Mouse (Mus musculus) forebrain, embryonic 13.5 days (tissue): Measurements from ENCODE around the gene Dmxl2. TPM values are rescaled to one million over a fixed set of nuclear protein-coding genes. Genes with fewer than 3 reads are reported as not detected.

Source experiments
- ATAC-seq: fragments of 200-750 bp; cut with Nextera tagmentation; 2 replicates; pipeline ENCODE4 v1.8.0; 2017
- H3K27ac ChIP-seq: fragments of 300-500 bp; sonication (generic); 2 replicates; pipeline ENCODE4 v1.5.1; 2015; ENCODE audit warnings: inconsistent platforms, mild to moderate bottlenecking, moderate library complexity
- H3K27me3 ChIP-seq: fragments of 300-500 bp; sonication (generic); 2 replicates; pipeline ENCODE4 v1.6.1; 2015; ENCODE audit warnings: mild to moderate bottlenecking, inconsistent platforms
- H3K36me3 ChIP-seq: fragments of 300-500 bp; sonication (generic); 2 replicates; pipeline ENCODE4 v1.6.1; 2015; ENCODE audit warnings: mild to moderate bottlenecking, inconsistent platforms; ENCODE audit not compliant: poor library complexity, severe bottlenecking
- H3K4me1 ChIP-seq: fragments of 300-500 bp; sonication (generic); 2 replicates; pipeline ENCODE4 v1.6.1; 2015; ENCODE audit warnings: inconsistent platforms
- H3K4me2 ChIP-seq: fragments of 300-500 bp; sonication (generic); 2 replicates; pipeline ENCODE4 v1.6.1; 2015; ENCODE audit warnings: inconsistent platforms, mild to moderate bottlenecking, moderate library complexity
- H3K4me3 ChIP-seq: fragments of 300-500 bp; sonication (generic); 2 replicates; pipeline ENCODE4 v1.5.1; 2015; ENCODE audit warnings: mild to moderate bottlenecking, inconsistent platforms
- H3K9ac ChIP-seq: fragments of 300-500 bp; sonication (generic); 2 replicates; pipeline ENCODE4 v1.6.1; 2015; ENCODE audit warnings: mild to moderate bottlenecking, inconsistent platforms
- H3K9me3 ChIP-seq: fragments of 300-500 bp; sonication (generic); replicated peaks from 2 replicates; pipeline ENCODE4 v1.6.1; 2016; ENCODE audit warnings: inconsistent platforms
- WGBS: fragments of 180-500 bp; shearing (Covaris S2); methylation state at CpG from one replicate; pipeline ENCODE4 v1.1.7; 2015; 5-methylcytosine and 5-hydroxymethylcytosine counted together
- polyA plus RNA-seq: library from polyadenylated mRNA; unstranded; fragments of >200 nt; fragmentation: Nextera tagmentation; extraction: Ambion mirVana; gene quantifications from 2 replicates; pipeline ENCODE4 v1.2.1, GENCODE M21; 2015

Dmxl2 gene
- polyA plus RNA-seq = 29.1 and 30.0 TPM in 2 replicates

DNA sequence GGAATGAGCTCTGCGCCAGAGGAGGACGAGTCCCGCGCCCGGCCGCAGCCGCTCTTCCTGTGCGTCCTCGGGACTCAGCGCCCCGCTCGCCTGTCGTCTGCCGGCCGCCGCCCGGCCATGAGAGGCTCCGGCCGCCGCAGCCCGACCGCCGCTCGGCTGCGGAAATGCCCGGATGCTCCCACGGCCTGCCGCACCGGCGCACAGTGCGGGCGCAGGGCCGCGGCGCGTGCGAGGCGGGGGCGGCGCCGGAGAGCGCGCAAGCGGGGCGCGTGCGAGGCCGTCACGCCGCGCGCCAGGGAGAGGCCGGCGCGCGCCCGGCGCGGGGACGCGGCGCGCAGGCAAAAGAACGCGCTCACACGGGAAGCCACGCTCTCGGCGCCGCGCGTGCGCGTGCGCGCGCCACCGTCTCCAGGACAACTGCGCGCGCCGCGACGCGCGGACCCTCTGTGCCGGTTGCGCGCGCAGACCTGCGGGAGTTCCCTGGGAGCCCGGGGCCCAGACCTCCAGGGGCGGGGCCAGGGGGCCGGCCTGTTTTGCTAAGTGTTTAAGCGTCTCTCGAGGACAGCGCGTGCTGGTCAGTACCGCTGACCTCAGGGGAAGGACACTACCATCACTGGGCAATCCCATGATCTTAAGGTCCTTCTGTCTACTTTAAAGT lies at the start of gene Dmxl2:
Dmxl2 (minus strand) TSS at position 174 of the 658 bp plus-strand sequence.
- H3K4me2 ChIP-seq = peak within 1 kb of the TSS; percentile 77
- H3K27ac ChIP-seq = peak within 1 kb of the TSS; percentile 86
- peak within 1 kb of the TSS; percentile 88 for H3K9ac ChIP-seq
- peak; percentile 95 for ATAC-seq
- peaks cover 28% of the 10 kb centered on the region for H3K4me1 ChIP-seq
- 1% methylated on average over 76 of the region's 99 CpGs for WGBS
- H3K27me3 ChIP-seq = peaks cover 6% of the 10 kb centered on the region; the same call in 1 of the 2 replicates
- H3K9me3 ChIP-seq = no peaks in the 10 kb centered on the region
- no peaks in the 10 kb centered on the region for H3K36me3 ChIP-seq
- H3K4me3 ChIP-seq = peak within 1 kb of the TSS; percentile 86

DNA sequence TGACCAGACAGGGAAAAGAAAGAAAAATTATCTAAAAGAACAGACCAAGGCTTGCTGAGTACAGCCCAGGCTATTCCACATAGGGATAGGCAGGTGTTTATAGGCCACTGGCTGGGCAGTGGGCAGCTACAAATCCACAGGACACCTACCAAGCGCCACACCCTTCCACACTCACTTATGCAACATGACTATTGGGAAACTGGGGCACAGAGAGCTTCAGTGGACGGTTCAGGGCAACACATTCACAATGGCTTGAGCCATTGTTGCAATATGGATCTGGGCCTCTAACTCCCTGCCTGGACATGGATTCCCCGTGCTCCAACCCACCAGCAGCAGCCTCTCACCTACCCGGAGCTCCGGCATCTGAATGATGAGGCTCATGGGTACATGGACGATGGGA lies 48.0 kb upstream of the Dmxl2 start:
- Histone ChIP-seq H3K9me3 (no peaks in the 10 kb centered on the region), H3K36me3 (no peaks in the 10 kb centered on the region), H3K9ac (no peak overlapping the region), H3K27ac (no peak overlapping the region), H3K27me3 (no peaks in the 10 kb centered on the region), H3K4me1 (no peaks in the 10 kb centered on the region), H3K4me3 (no peak overlapping the region), H3K4me2 (no peak overlapping the region)
- 94% methylated on average over 6 of the region's 6 CpGs for WGBS
- no peak for ATAC-seq

- no peak overlapping the region for H3K4me3 ChIP-seq
- no peak overlapping the region for H3K27ac ChIP-seq
- no peak overlapping the region for H3K9ac ChIP-seq
- H3K27me3 ChIP-seq = no peaks in the 10 kb centered on the region
- WGBS = 12% methylated on average over 5 of the region's 5 CpGs
- H3K4me2 ChIP-seq = no peak overlapping the region
- 0 out of 2 replicates have a peak, but pooled peaks have one; percentile 24 for ATAC-seq
- H3K9me3 ChIP-seq = no peaks in the 10 kb centered on the region
- no peaks in the 10 kb centered on the region for H3K4me1 ChIP-seq
- H3K36me3 ChIP-seq = no peaks in the 10 kb centered on the region
These were observed 46.1 kb upstream of the Dmxl2 start for GRCm38 (mm10) chr9:54547536-54547935.

DNA sequence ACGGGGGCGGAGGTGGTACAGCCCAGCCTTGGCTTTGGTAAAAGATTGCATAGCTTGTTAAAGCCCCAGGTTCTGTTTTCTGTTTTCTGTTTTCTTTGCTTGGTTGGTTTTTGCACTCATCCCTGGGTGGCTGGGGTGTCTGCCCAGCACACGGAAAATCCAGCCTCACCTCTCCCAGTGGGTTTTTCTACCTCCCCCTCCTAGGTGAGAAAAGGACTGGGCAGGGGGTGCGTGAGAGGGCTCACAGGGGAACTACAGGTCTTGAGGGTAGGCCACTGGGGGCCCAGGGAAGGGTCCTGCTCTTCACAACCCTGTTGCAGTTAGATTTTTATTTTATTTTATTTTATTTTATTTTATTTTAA lies 43.5 kb upstream of the Dmxl2 start:
- Histone ChIP-seq H3K4me3 (no peak overlapping the region), H3K4me1 (no peaks in the 10 kb centered on the region), H3K27ac (no peak overlapping the region), H3K4me2 (no peak overlapping the region), H3K9me3 (no peaks in the 10 kb centered on the region), H3K27me3 (no peaks in the 10 kb centered on the region), H3K9ac (no peak overlapping the region), H3K36me3 (no peaks in the 10 kb centered on the region)
- WGBS = 84% methylated on average over 4 of the region's 4 CpGs
- no peak for ATAC-seq

DNA sequence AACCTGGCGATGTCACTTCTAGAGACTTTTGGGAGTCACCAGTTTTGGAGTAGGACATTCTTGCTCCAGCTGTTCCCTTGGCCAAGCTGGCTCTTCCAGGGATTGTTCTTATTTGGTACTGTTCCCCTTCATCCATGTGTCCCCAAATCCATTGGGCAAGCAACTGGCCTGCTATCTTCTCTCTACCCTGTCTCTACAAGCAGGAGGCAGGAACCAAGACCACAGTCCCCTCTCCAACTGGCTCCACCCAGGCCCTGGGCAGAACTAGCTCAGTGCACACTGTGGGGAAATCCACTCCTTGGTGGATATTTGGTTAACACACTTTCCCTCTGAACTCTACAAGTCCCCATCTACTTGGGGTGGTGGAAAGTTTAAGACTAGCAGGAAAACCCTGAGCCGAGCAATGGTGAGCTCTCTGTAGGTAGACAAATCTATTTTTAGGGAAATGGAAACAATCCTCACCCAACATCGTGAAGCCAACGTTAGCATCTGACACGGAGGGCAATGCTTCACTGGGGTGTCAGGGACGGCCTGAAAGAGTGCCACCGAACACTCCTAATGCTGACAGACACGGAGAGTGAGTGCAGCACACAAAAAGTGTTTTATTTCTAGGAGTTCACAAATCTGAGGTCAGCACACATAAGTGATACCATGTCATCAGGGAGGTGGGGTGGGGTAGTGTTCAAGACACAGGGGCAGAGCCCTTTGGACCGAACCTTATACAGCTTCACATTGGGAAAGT lies 43.0 kb upstream of the Dmxl2 start:
- Histone ChIP-seq H3K9me3 (no peaks in the 10 kb centered on the region), H3K27ac (no peak overlapping the region), H3K27me3 (no peaks in the 10 kb centered on the region), H3K36me3 (no peaks in the 10 kb centered on the region), H3K4me2 (no peak overlapping the region), H3K4me3 (no peak overlapping the region), H3K9ac (no peak overlapping the region), H3K4me1 (no peaks in the 10 kb centered on the region)
- WGBS = 92% methylated on average over 9 of the region's 9 CpGs
- ATAC-seq = no peak

GRCm38 (mm10) chr9:54540801-54541200 lies 39.4 kb upstream of the Dmxl2 start:
- H3K27me3 ChIP-seq = no peaks in the 10 kb centered on the region
- no peaks in the 10 kb centered on the region for H3K36me3 ChIP-seq
- no peak for ATAC-seq
- no peak overlapping the region for H3K9ac ChIP-seq
- no peak overlapping the region for H3K4me3 ChIP-seq
- WGBS = 72% methylated on average over 5 of the region's 5 CpGs
- H3K27ac ChIP-seq = no peak overlapping the region
- H3K4me2 ChIP-seq = no peak overlapping the region
- H3K4me1 ChIP-seq = peaks cover 20% of the 10 kb centered on the region
- no peaks in the 10 kb centered on the region for H3K9me3 ChIP-seq

DNA sequence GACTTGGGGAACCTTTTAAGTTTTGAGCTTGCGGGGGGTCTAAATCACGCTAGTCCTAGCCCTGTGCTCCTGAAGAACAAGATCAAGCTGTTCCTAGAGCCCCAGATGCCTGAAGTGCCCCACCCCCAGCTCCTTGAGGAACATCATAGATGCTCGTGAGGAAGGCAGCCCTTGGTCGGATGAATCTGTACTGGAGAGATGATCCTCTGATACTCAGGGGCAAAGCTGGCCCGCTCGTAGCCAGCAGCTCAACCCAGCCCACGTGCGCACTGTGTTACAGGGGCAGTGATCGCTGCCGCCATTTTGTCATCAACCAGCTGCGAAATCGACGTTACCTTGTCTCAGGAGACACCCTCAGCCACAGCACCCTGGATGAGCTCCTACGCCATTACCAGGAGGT lies 37.3 kb upstream of the Dmxl2 start, which contains the start of gene Sh2d7:
Sh2d7 (plus strand) TSS at position 301 of the 400 bp plus-strand sequence.
- WGBS = 95% methylated on average over 14 of the region's 14 CpGs
- H3K9me3 ChIP-seq = no peaks in the 10 kb centered on the region
- H3K4me2 ChIP-seq = no peak within 1 kb of the TSS
- no peaks in the 10 kb centered on the region for H3K27me3 ChIP-seq
- H3K36me3 ChIP-seq = no peaks in the 10 kb centered on the region
- peaks cover 37% of the 10 kb centered on the region for H3K4me1 ChIP-seq
- no peak for ATAC-seq
- peak within 1 kb of the TSS; percentile 79 for H3K27ac ChIP-seq
- H3K4me3 ChIP-seq = no peak within 1 kb of the TSS
- H3K9ac ChIP-seq = no peak within 1 kb of the TSS

- Histone ChIP-seq H3K36me3 (no peaks in the 10 kb centered on the region), H3K4me2 (no peak overlapping the region), H3K4me3 (no peak overlapping the region), H3K27me3 (no peaks in the 10 kb centered on the region), H3K27ac (no peak overlapping the region; the same call in 1 of the 2 replicates), H3K4me1 (peaks cover 40% of the 10 kb centered on the region), H3K9me3 (no peaks in the 10 kb centered on the region), H3K9ac (no peak overlapping the region)
- WGBS = 91% methylated on average over 3 of the region's 3 CpGs
- ATAC-seq = no peak
These were observed 36.8 kb upstream of the Dmxl2 start for GRCm38 (mm10) chr9:54538244-54538643.

DNA sequence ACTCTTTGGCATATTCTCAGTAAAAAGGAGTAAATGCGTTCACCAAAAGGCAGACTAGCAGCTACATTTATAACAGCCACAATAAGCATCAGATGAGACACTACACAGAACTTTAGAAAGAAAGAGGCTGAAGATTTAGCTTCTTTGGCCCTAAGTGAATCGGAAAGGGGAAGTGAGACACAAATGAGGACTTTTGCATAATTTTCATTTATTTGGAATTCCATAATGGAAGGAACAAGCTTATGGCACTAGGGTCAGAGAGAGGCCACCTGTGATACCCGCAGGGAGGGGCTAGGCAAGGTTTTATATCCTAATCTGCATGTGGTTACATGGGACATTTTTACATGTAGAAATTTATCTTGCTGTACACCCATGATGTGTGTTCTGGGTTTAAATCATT lies 36.1 kb upstream of the Dmxl2 start:
- Histone ChIP-seq H3K36me3 (no peaks in the 10 kb centered on the region), H3K9ac (no peak overlapping the region), H3K27ac (peak overlapping the region; percentile 79), H3K27me3 (no peaks in the 10 kb centered on the region), H3K9me3 (no peaks in the 10 kb centered on the region), H3K4me2 (no peak overlapping the region), H3K4me3 (no peak overlapping the region), H3K4me1 (peaks cover 48% of the 10 kb centered on the region)
- 81% methylated on average over 3 of the region's 3 CpGs for WGBS
- no peak for ATAC-seq

DNA sequence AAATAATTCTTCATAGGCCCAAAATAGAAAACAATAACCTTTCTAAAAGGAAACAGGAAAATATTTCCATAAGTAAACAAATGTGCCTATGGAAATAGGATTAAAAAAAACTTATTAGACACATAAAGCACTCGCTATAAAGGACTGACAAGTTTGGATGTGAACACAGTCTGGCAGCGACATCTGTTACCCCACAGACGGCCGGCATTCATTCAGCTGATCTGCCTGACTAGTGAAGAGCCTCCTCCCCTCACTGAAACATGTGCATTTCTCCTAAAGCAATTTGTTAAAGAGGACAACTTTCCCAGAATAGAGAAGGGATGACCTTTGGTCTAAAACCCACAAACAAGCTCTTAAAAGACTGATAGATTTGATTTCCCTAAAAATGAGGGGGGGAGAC lies 35.6 kb upstream of the Dmxl2 start:
- no peaks in the 10 kb centered on the region for H3K27me3 ChIP-seq
- 0 out of 2 replicates have a peak overlapping the region, but pooled peaks have one; percentile 5 for H3K4me2 ChIP-seq
- ATAC-seq = peak; percentile 77; the same call in 1 of the 2 replicates
- peaks cover 51% of the 10 kb centered on the region for H3K4me1 ChIP-seq
- no peaks in the 10 kb centered on the region for H3K9me3 ChIP-seq
- no peaks in the 10 kb centered on the region for H3K36me3 ChIP-seq
- 20% methylated on average over 4 of the region's 4 CpGs for WGBS
- H3K27ac ChIP-seq = peak overlapping the region; percentile 83
- no peak overlapping the region for H3K4me3 ChIP-seq
- no peak overlapping the region for H3K9ac ChIP-seq

DNA sequence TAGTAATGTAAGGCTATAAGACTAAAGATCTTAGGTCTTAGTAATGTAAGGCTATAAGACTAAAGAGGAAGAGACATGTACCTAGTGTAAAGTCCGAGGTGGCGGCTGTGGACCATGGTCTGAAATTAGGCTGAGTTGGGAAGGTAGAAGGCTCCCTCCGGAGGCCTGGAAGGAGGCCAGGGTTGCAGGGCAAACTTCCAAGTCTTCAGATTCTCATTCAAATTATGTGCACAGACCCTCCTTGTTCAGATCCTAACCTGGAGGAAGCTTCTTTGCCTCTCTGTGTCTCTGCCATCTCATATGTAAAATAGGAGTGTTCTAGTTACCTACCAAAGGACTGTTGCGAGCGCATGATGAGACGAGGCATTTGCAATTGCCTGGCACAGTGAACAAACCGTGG lies 34.8 kb upstream of the Dmxl2 start:
- Histone ChIP-seq H3K27me3 (no peaks in the 10 kb centered on the region), H3K4me2 (0 out of 2 replicates have a peak overlapping the region, but pooled peaks have one; percentile 5), H3K4me1 (peaks cover 54% of the 10 kb centered on the region), H3K36me3 (no peaks in the 10 kb centered on the region), H3K9me3 (no peaks in the 10 kb centered on the region), H3K27ac (peak overlapping the region; percentile 83), H3K4me3 (no peak overlapping the region), H3K9ac (no peak overlapping the region)
- peak; percentile 23; the same call in 1 of the 2 replicates for ATAC-seq
- 50% methylated on average over 7 of the region's 7 CpGs for WGBS

DNA sequence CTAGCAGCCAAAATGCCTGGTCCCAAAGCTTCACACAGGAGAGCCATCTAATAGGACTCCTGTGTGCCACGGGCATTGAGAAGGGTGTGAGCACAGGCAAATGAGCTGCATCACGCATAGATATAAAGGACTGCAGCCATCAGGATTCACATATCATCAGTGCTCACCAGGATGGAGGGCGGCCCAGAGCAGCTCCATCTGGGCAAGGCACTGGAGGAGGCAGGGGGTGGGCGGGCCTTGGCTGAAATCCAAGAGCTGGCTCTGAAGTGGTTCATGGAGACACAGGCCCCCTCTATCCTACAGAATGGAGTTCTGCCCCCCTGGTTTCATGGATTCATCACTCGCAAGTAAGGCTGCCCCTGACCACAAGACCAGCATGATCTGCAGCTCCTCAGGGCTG lies 32.5 kb upstream of the Dmxl2 start:
- no peaks in the 10 kb centered on the region for H3K27me3 ChIP-seq
- ATAC-seq = peak; percentile 84
- peaks cover 59% of the 10 kb centered on the region for H3K4me1 ChIP-seq
- peak overlapping the region; percentile 84 for H3K27ac ChIP-seq
- no peaks in the 10 kb centered on the region for H3K9me3 ChIP-seq
- no peak overlapping the region for H3K9ac ChIP-seq
- 25% methylated on average over 5 of the region's 5 CpGs for WGBS
- no peak overlapping the region for H3K4me2 ChIP-seq
- H3K4me3 ChIP-seq = no peak overlapping the region
- no peaks in the 10 kb centered on the region for H3K36me3 ChIP-seq
